Mouse (Mus musculus) mouse embryonic stem cell (cell line): ENCODE measurements around the gene Dop1b.

Experiments used
- in situ Hi-C, 2 experiments: fragments of 300-500 bp; cut with MboI; formaldehyde crosslinking; loops; 1 replicate in 1 of 2; 3 replicates in 1 of 2; pipeline ENCODE4 v1.14.3; 2019 to 2020; ENCODE audit warnings: low sequenced_read_pairs in 2 of 2, low pct_unique_long_range_greater_than_20kb in 1 of 2, mixed read lengths in 1 of 2; ENCODE audit not compliant: unreplicated experiment in 1 of 2

Gene Dop1b

GRCm38 (mm10) chr16:93780660-93781479, 69.2 kb downstream of the Dop1b start:
- in situ Hi-C loops: loop anchor here (10.0 kb wide), 1 partner anchor 96 kb away; the partner anchor contains the start of gene Cbr3 (in 2 of the 2)

GRCm38 (mm10) chr16:93784175-93784574, 72.5 kb downstream of the Dop1b start:
- in situ Hi-C loops: loop anchor here (10.0 kb wide), 1 partner anchor 99 kb away; the partner anchor contains the start of gene Cbr3 (in 2 of the 2)

GRCm38 (mm10) chr16:93785805-93786204, 74.1 kb downstream of the Dop1b start:
- in situ Hi-C loops: loop anchor here (10.0 kb wide), 1 partner anchor 101 kb away; the partner anchor contains the start of gene Cbr3 (in 2 of the 2)

GRCm38 (mm10) chr16:93788388-93788787, 76.7 kb downstream of the Dop1b start:
- in situ Hi-C loops: loop anchor here (10.0 kb wide), 1 partner anchor 104 kb away; the partner anchor contains the start of gene Cbr3 (in 2 of the 2)

GRCm38 (mm10) chr16:93788881-93789280, 77.2 kb downstream of the Dop1b start:
- in situ Hi-C loops: loop anchor here (10.0 kb wide), 1 partner anchor 104 kb away; the partner anchor contains the start of gene Cbr3 (in 2 of the 2)

GRCm38 (mm10) chr16:93789971-93790755, 78.5 kb downstream of the Dop1b start:
- in situ Hi-C loops: loop anchor here (10.0 kb wide), 1 partner anchor 105 kb away; the partner anchor contains the start of gene Cbr3 (in 2 of the 2)

- in situ Hi-C loops: no loop called here
Observed at GRCm38 (mm10) chr16:93792981-93793630, 81.4 kb downstream of the Dop1b start.

GRCm38 (mm10) chr16:93794845-93795244, 83.1 kb downstream of the Dop1b start:
- in situ Hi-C loops: no loop called here

- in situ Hi-C loops: no loop called here
Observed at GRCm38 (mm10) chr16:93795391-93795790, 83.7 kb downstream of the Dop1b start.

GRCm38 (mm10) chr16:93797021-93797840, 85.5 kb downstream of the Dop1b start:
- in situ Hi-C loops: no loop called here

GRCm38 (mm10) chr16:93797841-93798492, 86.3 kb downstream of the Dop1b start:
- in situ Hi-C loops: no loop called here

- in situ Hi-C loops: no loop called here
Observed at GRCm38 (mm10) chr16:93798623-93799022, 86.9 kb downstream of the Dop1b start.

GRCm38 (mm10) chr16:93799071-93799470, 87.4 kb downstream of the Dop1b start:
- in situ Hi-C loops: no loop called here

- in situ Hi-C loops: no loop called here
Observed at GRCm38 (mm10) chr16:93799936-93800335, 88.2 kb downstream of the Dop1b start.

- in situ Hi-C loops: no loop called here
Observed at GRCm38 (mm10) chr16:93807167-93807566, 95.5 kb downstream of the Dop1b start.

- in situ Hi-C loops: no loop called here
Observed at GRCm38 (mm10) chr16:93807961-93808554, 96.4 kb downstream of the Dop1b start.
